42 mouse cellular contexts compared by ENCODE assay signal in genomic region chr6:115278086-115278485, GRCm38 (mm10). TPM values are rescaled to one million over a fixed set of nuclear protein-coding genes. Genes with fewer than 3 reads are reported as not detected.
DNase-seq lines count a peak whose midpoint lies in the region; ATAC-seq and TF ChIP-seq lines count a peak whose summit lies in the region.
"Had no signal": no experiment of that assay in that cellular context is flagged by ENCODE, and none has a peak within 500 bp of the region (broad histone marks: within the 10 kb centered on the region; RNA-seq: fewer than 3 reads in every experiment).

No protein-coding gene starts in this region.

- TF ChIP-seq CTCF in left cerebral cortex, adult 2 months (IDR thresholded peaks at IDR 0.05) = no peak
- no peak for TF ChIP-seq CTCF in stomach, postnatal 0 days (IDR thresholded peaks at IDR 0.05; ENCODE audit: low read depth)

- H3K4me3 ChIP-seq in embryonic facial prominence, embryonic 15.5 days (replicated peaks) = no peak overlapping the region
- no peak overlapping the region for H3K4me3 ChIP-seq in embryonic facial prominence, embryonic 10.5 days
- no peak overlapping the region for H3K4me3 ChIP-seq in left cerebral cortex, adult 2 months
- no peak overlapping the region for H3K4me3 ChIP-seq in stomach, postnatal 0 days (ENCODE audit: low read depth, low read length)
- H3K4me3 ChIP-seq: embryonic facial prominence, embryonic 13.5 days; forebrain, embryonic 12.5 days; hindbrain, embryonic 13.5 days; kidney, embryonic 15.5 days; midbrain, embryonic 10.5 days; myocyte; neural tube, embryonic 12.5 days had no signal

- WGBS in embryonic facial prominence, embryonic 15.5 days = 63% methylated on average over 8 of the region's 8 CpGs
- WGBS in embryonic facial prominence, embryonic 10.5 days = 70% methylated on average over 8 of the region's 8 CpGs
- WGBS in stomach, postnatal 0 days = 65% methylated on average over 8 of the region's 8 CpGs

- no peaks in the 10 kb centered on the region for H3K9me3 ChIP-seq in embryonic facial prominence, embryonic 15.5 days (replicated peaks)
- no peaks in the 10 kb centered on the region for H3K9me3 ChIP-seq in embryonic facial prominence, embryonic 10.5 days
- no peaks in the 10 kb centered on the region for H3K9me3 ChIP-seq in stomach, postnatal 0 days (ENCODE audit: control insufficient read depth, low read length)
- H3K9me3 ChIP-seq: embryonic facial prominence, embryonic 13.5 days; forebrain, embryonic 12.5 days; hindbrain, embryonic 13.5 days; kidney, embryonic 15.5 days; midbrain, embryonic 10.5 days; neural tube, embryonic 12.5 days had no signal

- ATAC-seq in embryonic facial prominence, embryonic 15.5 days (ENCODE audit: insufficient number of reproducible peaks, low FRiP score, low TSS enrichment, low read depth) = peak; percentile 37; the same call in 1 of the 2 replicates
- ATAC-seq in stomach, postnatal 0 days (ENCODE audit: low FRiP score, low TSS enrichment) = no peak
- ATAC-seq: activated CD4-positive, CD25-positive, alpha-beta regulatory T cell, adult 4 months; CD4-positive, CD25-positive, alpha-beta regulatory T cell, adult 4 months; forebrain, postnatal 0 days had no signal

- DNase-seq in embryonic facial prominence, embryonic 10.5 days (ENCODE audit: low spot score) = no peak
- DNase-seq in left cerebral cortex, adult 2 months (ENCODE audit: extremely low spot score in 1 of 2, low spot score in 2 of 2) = peak in 1 of 2 experiments; percentile 36
- DNase-seq in left cerebral cortex, postnatal 36 days (ENCODE audit: low spot score in 2 of 2) = no peak
- peak; percentile 47 for DNase-seq in testis, postnatal 10 days (ENCODE audit: low spot score)
- DNase-seq in testis, postnatal 14 days (ENCODE audit: low spot score) = no peak
- peak; percentile 12 for DNase-seq in stomach, postnatal 0 days (ENCODE audit: low spot score)
- DNase-seq in thymus, postnatal 25 days = no peak
- DNase-seq: adrenal gland, adult 2 months; cerebellum, adult 8-10 months; embryo, embryonic 11 days; forebrain, postnatal 0 days; gastrocnemius, postnatal 14 days; heart, postnatal 4 days; kidney, adult 18-20 months; kidney, postnatal 25 days; liver; lung, adult 2 months; lung, postnatal 10 days; spleen, adult 18-20 months; thymus, postnatal 14 days had no signal

- H3K4me2 ChIP-seq in embryonic facial prominence, embryonic 15.5 days (replicated peaks) = no peak overlapping the region
- H3K4me2 ChIP-seq in stomach, postnatal 0 days (replicated peaks; ENCODE audit: low read depth) = no peak overlapping the region
- H3K4me2 ChIP-seq: embryonic facial prominence, embryonic 13.5 days; forebrain, embryonic 12.5 days; heart, embryonic 11.5 days; hindbrain, embryonic 13.5 days; kidney, embryonic 15.5 days; neural tube, embryonic 12.5 days had no signal

- H3K4me1 ChIP-seq in embryonic facial prominence, embryonic 15.5 days = peaks cover 4% of the 10 kb centered on the region; the same call in 1 of the 2 replicates
- no peaks in the 10 kb centered on the region for H3K4me1 ChIP-seq in embryonic facial prominence, embryonic 10.5 days
- no peaks in the 10 kb centered on the region for H3K4me1 ChIP-seq in stomach, postnatal 0 days (replicated peaks; ENCODE audit: control insufficient read depth, insufficient read depth)
- H3K4me1 ChIP-seq: forebrain, embryonic 12.5 days; hindbrain, embryonic 13.5 days; midbrain, embryonic 10.5 days; neural tube, embryonic 12.5 days had no signal

- TF ChIP-seq EP300 in stomach, postnatal 0 days (optimal IDR thresholded peaks at IDR 0.05) = no peak

- no peak overlapping the region for H3K9ac ChIP-seq in embryonic facial prominence, embryonic 15.5 days
- H3K9ac ChIP-seq in stomach, postnatal 0 days (ENCODE audit: low read length) = no peak overlapping the region
- H3K9ac ChIP-seq: embryonic facial prominence, embryonic 13.5 days; forebrain, embryonic 12.5 days; forebrain, postnatal 0 days; hindbrain, embryonic 13.5 days; kidney, embryonic 15.5 days; liver, embryonic 14.5 days; neural tube, embryonic 12.5 days had no signal

- no peaks in the 10 kb centered on the region for H3K36me3 ChIP-seq in embryonic facial prominence, embryonic 15.5 days
- no peaks in the 10 kb centered on the region for H3K36me3 ChIP-seq in embryonic facial prominence, embryonic 10.5 days (replicated peaks)
- no peaks in the 10 kb centered on the region for H3K36me3 ChIP-seq in stomach, postnatal 0 days (ENCODE audit: control insufficient read depth, insufficient read depth, low read length)
- H3K36me3 ChIP-seq: embryonic facial prominence, embryonic 13.5 days; forebrain, embryonic 12.5 days; kidney, embryonic 15.5 days; midbrain, embryonic 10.5 days; neural tube, embryonic 12.5 days had no signal

- no peaks in the 10 kb centered on the region for H3K27me3 ChIP-seq in embryonic facial prominence, embryonic 15.5 days
- no peaks in the 10 kb centered on the region for H3K27me3 ChIP-seq in embryonic facial prominence, embryonic 10.5 days (replicated peaks; ENCODE audit: low read depth, poor library complexity, severe bottlenecking)
- no peaks in the 10 kb centered on the region for H3K27me3 ChIP-seq in stomach, postnatal 0 days (ENCODE audit: control insufficient read depth, insufficient read depth, low read length)
- H3K27me3 ChIP-seq: forebrain, embryonic 12.5 days; hindbrain, embryonic 13.5 days; kidney, embryonic 15.5 days; neural tube, embryonic 12.5 days had no signal

- intact Hi-C loops in left cerebral cortex, adult 2 months (cut with DNase I) = no loop called here
- intact Hi-C loops in left cerebral cortex, postnatal 36 days (cut with DNase I) = no loop called here

- no peak overlapping the region for H3K27ac ChIP-seq in embryonic facial prominence, embryonic 15.5 days (replicated peaks)
- H3K27ac ChIP-seq in embryonic facial prominence, embryonic 10.5 days (replicated peaks) = no peak overlapping the region
- peak overlapping the region; percentile 25; the same call in 1 of the 2 replicates for H3K27ac ChIP-seq in left cerebral cortex, adult 2 months
- no peak overlapping the region for H3K27ac ChIP-seq in stomach, postnatal 0 days (replicated peaks)
- H3K27ac ChIP-seq: embryonic facial prominence, embryonic 13.5 days; forebrain, embryonic 12.5 days; hindbrain, embryonic 13.5 days; kidney, embryonic 15.5 days; liver, embryonic 14.5 days; macrophage; midbrain, embryonic 10.5 days; neural tube, embryonic 12.5 days had no signal

RNA-seq across cellular contexts. Expression of gene Timp4, which starts 26.1 kb away (rescaled TPM):
- 0.88 and 1.2 TPM in 2 replicates for polyA plus RNA-seq in embryonic facial prominence, embryonic 15.5 days (2015; fragmentation: Nextera tagmentation; extraction: Ambion mirVana)
- 0.16 and 0.35 TPM in 2 replicates for polyA plus RNA-seq in embryonic facial prominence, embryonic 10.5 days (2016; fragmentation: Nextera tagmentation; extraction: Ambion mirVana)
- 10 to 100 TPM; 13.7 to 18.9 TPM for total RNA-seq in left cerebral cortex, adult 2 months (2021)
- total RNA-seq in left cerebral cortex, postnatal 36 days (2021) = 10 to 100 TPM; 17.2 to 18.5 TPM
- 1.0 and 1.9 TPM in 2 replicates for polyA plus RNA-seq in stomach, postnatal 0 days (2015; fragmentation: Nextera tagmentation; extraction: Ambion mirVana)
- total RNA-seq: granulocyte monocyte progenitor cell, adult 5-6 weeks had no signal
- polyA plus RNA-seq: liver, embryonic 14.5 days; macrophage had no signal

RNA-seq across cellular contexts. Expression of gene Gm17482, which starts 50.9 kb away (rescaled TPM):
- not detected in 2 replicates for polyA plus RNA-seq in embryonic facial prominence, embryonic 15.5 days (2015; fragmentation: Nextera tagmentation; extraction: Ambion mirVana)
- polyA plus RNA-seq in embryonic facial prominence, embryonic 10.5 days (2016; fragmentation: Nextera tagmentation; extraction: Ambion mirVana) = not detected in 2 replicates
- not detected for total RNA-seq in left cerebral cortex, adult 2 months (2021)
- total RNA-seq in left cerebral cortex, postnatal 36 days (2021) = not detected
- not detected in 2 replicates for polyA plus RNA-seq in stomach, postnatal 0 days (2015; fragmentation: Nextera tagmentation; extraction: Ambion mirVana)
- total RNA-seq: adrenal gland, adult 2 months; adrenal gland, postnatal 4 days; forebrain, postnatal 0 days; gastrocnemius, postnatal 14 days; granulocyte monocyte progenitor cell, adult 5-6 weeks; heart, postnatal 4 days; layer of hippocampus, adult 18-20 months; layer of hippocampus, postnatal 10 days; left cerebral cortex, adult 8-10 months; midbrain, postnatal 0 days had no signal
- polyA plus RNA-seq: activated CD4-positive, CD25-positive, alpha-beta regulatory T cell, adult 4 months; adrenal gland, adult 2 months; CD4-positive, CD25-positive, alpha-beta regulatory T cell, adult 4 months; embryonic facial prominence, embryonic 13.5 days; forebrain, embryonic 12.5 days; forebrain, postnatal 0 days; heart, embryonic 11.5 days; heart, embryonic 16.5 days; hindbrain, embryonic 13.5 days; kidney, embryonic 15.5 days; limb, embryonic 11.5 days; liver, embryonic 14.5 days; lung, adult 2 months; macrophage; midbrain, embryonic 10.5 days; midbrain, postnatal 0 days; myocyte; neural tube, embryonic 12.5 days; testis, adult 2 months had no signal

Comparison
In these comparisons a context has a peak if more than half of its experiments do, and no peak if none do; other contexts are left out.
1. DNase-seq: peak in testis, postnatal 10 days (single experiment) and stomach, postnatal 0 days (single experiment); none in embryonic facial prominence, embryonic 10.5 days (single experiment), left cerebral cortex, postnatal 36 days (0 of 2), testis, postnatal 14 days (single experiment) and thymus, postnatal 25 days (single experiment).